Mouse (Mus musculus) midbrain, embryonic 13.5 days (tissue): ENCODE results near the gene Lrrc8e. TPM values are rescaled to one million over a fixed set of nuclear protein-coding genes. Genes with fewer than 3 reads are reported as not detected.

Source experiments
- ATAC-seq: fragments of 200-750 bp; cut with Nextera tagmentation; 2 replicates; pipeline ENCODE4 v1.8.0; 2017; ENCODE audit warnings: mild to moderate bottlenecking, moderate TSS enrichment, moderate library complexity
- H3K27ac ChIP-seq: fragments of 300-500 bp; sonication (generic); 2 replicates; pipeline ENCODE4 v1.5.1; 2015; ENCODE audit warnings: inconsistent platforms, mild to moderate bottlenecking, moderate library complexity
- H3K27me3 ChIP-seq: fragments of 300-500 bp; sonication (generic); 2 replicates; pipeline ENCODE4 v1.6.1; 2015; ENCODE audit warnings: mild to moderate bottlenecking, inconsistent platforms
- H3K36me3 ChIP-seq: fragments of 300-500 bp; sonication (generic); 2 replicates; pipeline ENCODE4 v1.6.1; 2015; ENCODE audit warnings: mild to moderate bottlenecking, inconsistent platforms
- H3K4me1 ChIP-seq: fragments of 300-500 bp; sonication (generic); replicated peaks from 2 replicates; pipeline ENCODE4 v1.6.1; 2015; ENCODE audit warnings: inconsistent platforms
- H3K4me2 ChIP-seq: fragments of 300-500 bp; sonication (generic); replicated peaks from 2 replicates; pipeline ENCODE4 v1.6.1; 2015; ENCODE audit warnings: moderate library complexity, mild to moderate bottlenecking, inconsistent platforms
- H3K4me3 ChIP-seq: fragments of 300-500 bp; sonication (generic); replicated peaks from 2 replicates; pipeline ENCODE4 v1.5.1; 2015; ENCODE audit warnings: mild to moderate bottlenecking, inconsistent platforms
- H3K9ac ChIP-seq: fragments of 300-500 bp; sonication (generic); replicated peaks from 2 replicates; pipeline ENCODE4 v1.6.1; 2015; ENCODE audit warnings: mild to moderate bottlenecking, inconsistent platforms
- H3K9me3 ChIP-seq: fragments of 300-500 bp; sonication (generic); 2 replicates; pipeline ENCODE4 v1.6.1; 2016; ENCODE audit warnings: mild to moderate bottlenecking, inconsistent platforms
- WGBS: fragments of 180-500 bp; shearing (Covaris S2); methylation state at CpG from one replicate; pipeline ENCODE4 v1.1.7; 2015; 5-methylcytosine and 5-hydroxymethylcytosine counted together
- polyA plus RNA-seq: library from polyadenylated mRNA; unstranded; fragments of >200 nt; fragmentation: Nextera tagmentation; extraction: Ambion mirVana; gene quantifications from 2 replicates; pipeline ENCODE4 v1.2.1, GENCODE M21; 2015

Gene Lrrc8e
- polyA plus RNA-seq, 1 experiment from 2014 or later: not detected

DNA sequence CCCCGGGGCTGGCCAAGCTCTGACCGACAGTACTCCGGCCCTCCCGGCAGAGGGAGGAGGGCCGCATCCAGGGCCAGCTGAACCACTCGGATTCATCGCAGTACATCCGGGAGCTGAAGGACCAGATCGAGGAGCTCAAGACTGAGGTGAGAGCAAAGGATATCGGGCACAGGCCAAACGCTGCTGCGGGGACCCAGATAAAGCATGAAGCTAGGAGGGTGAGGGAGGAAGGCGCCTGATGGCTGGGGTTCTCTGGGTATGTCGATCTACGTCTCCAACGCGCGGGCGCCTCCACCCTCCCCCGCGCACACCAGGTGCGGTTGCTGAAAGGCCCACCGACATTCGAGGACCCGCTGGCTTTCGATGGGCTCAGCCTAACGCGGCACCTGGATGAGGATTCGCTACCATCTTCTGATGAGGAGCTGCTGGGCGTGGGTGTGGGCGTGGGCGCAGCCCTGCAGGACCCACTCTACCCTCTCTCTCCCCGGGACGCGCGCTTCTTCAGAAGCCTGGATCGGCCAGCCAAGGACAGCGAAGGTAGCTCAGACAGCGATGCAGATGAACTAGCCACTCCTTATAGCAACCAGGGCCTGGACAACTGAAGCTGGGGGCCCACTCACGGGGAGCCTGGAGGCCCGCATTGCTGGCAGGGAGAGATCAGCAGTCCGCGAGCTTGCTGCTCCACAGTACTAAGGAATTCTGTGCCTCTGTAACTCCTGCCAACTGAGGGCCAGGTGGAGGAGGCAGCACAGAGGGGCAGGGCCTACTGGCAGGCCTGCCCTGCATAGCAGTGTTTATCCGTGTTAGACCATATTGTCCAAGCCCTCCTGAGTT lies 20.2 kb upstream of the Lrrc8e start:
- H3K27me3 ChIP-seq: peaks cover 41% of the 10 kb centered on the region
- peaks cover 44% of the 10 kb centered on the region for H3K4me1 ChIP-seq
- ATAC-seq: peak; percentile 5; the same call in 1 of the 2 replicates
- 10% methylated on average over 44 of the region's 44 CpGs for WGBS
- peak overlapping the region; percentile 26 for H3K4me2 ChIP-seq
- no peak overlapping the region for H3K4me3 ChIP-seq
- no peak overlapping the region for H3K27ac ChIP-seq
- H3K9me3 ChIP-seq: no peaks in the 10 kb centered on the region
- H3K36me3 ChIP-seq: peaks cover 94% of the 10 kb centered on the region
- peak overlapping the region; percentile 48; the same call in 1 of the 2 replicates for H3K9ac ChIP-seq

DNA sequence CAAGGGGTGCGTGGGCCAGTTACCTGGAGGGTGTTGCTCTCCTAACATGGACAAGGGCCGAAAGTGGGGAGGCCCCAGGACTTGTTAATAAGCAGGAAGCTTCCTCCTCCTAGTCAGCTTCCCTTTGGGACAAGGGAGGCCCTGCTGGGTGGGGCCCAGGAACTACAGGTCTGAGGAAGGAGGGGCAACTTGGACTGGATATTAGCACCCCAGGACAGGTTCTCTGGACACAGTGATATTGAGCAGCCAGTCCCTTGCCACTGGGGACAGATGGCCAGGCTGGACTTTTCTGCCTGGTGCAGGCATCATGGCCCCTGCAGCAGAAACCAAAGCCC lies 19.6 kb upstream of the Lrrc8e start:
- ATAC-seq: no peak
- Histone ChIP-seq H3K9me3 (no peaks in the 10 kb centered on the region), H3K4me1 (peaks cover 47% of the 10 kb centered on the region), H3K4me2 (no peak overlapping the region), H3K27ac (no peak overlapping the region), H3K9ac (peak overlapping the region; percentile 48; the same call in 1 of the 2 replicates), H3K4me3 (no peak overlapping the region), H3K36me3 (peaks cover 88% of the 10 kb centered on the region), H3K27me3 (peaks cover 41% of the 10 kb centered on the region)
- 63% methylated on average over 2 of the region's 2 CpGs for WGBS

DNA sequence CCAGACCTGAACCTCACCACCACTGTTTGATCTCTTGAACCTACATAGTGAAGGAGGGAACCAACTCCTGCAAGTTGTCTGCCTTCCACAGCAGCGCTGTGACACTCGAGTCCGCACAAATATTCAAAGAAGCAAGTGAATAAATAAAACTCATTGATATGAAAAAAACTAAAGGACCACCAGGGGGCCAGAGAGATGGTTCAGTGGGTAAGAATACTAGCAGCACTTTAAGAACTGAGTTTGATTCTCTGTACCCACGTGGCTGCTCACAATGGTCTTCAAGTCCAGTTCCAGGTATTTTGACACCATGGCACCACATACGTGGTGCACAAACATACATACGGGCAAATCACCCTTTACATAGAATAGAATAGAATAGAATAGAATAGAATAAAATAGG lies 15.5 kb upstream of the Lrrc8e start:
- WGBS: 75% methylated on average over 6 of the region's 6 CpGs
- H3K4me3 ChIP-seq: no peak overlapping the region
- H3K9me3 ChIP-seq: no peaks in the 10 kb centered on the region
- peaks cover 62% of the 10 kb centered on the region for H3K36me3 ChIP-seq
- no peak overlapping the region for H3K27ac ChIP-seq
- ATAC-seq: no peak
- peaks cover 76% of the 10 kb centered on the region for H3K4me1 ChIP-seq
- no peak overlapping the region for H3K9ac ChIP-seq
- H3K4me2 ChIP-seq: no peak overlapping the region; the same call in 1 of the 2 replicates
- peaks cover 13% of the 10 kb centered on the region for H3K27me3 ChIP-seq

GRCm38 (mm10) chr8:4212809-4213209 lies 13.8 kb upstream of the Lrrc8e start:
- peak overlapping the region; percentile 62 for H3K27ac ChIP-seq
- peak overlapping the region; percentile 64 for H3K4me3 ChIP-seq
- 3% methylated on average over 25 of the region's 25 CpGs for WGBS
- peaks cover 59% of the 10 kb centered on the region for H3K4me1 ChIP-seq
- H3K36me3 ChIP-seq: peaks cover 45% of the 10 kb centered on the region
- H3K4me2 ChIP-seq: peak overlapping the region; percentile 93
- peak overlapping the region; percentile 72 for H3K9ac ChIP-seq
- H3K27me3 ChIP-seq: no peaks in the 10 kb centered on the region
- no peaks in the 10 kb centered on the region for H3K9me3 ChIP-seq
- peak; percentile 2 for ATAC-seq

GRCm38 (mm10) chr8:4213210-4214005 lies 13.2 kb upstream of the Lrrc8e start:
- Histone ChIP-seq H3K4me1 (peaks cover 55% of the 10 kb centered on the region), H3K4me2 (peak overlapping the region; percentile 93), H3K36me3 (peaks cover 39% of the 10 kb centered on the region), H3K9ac (peak overlapping the region; percentile 72), H3K27me3 (no peaks in the 10 kb centered on the region), H3K4me3 (peak overlapping the region; percentile 64), H3K27ac (peak overlapping the region; percentile 62), H3K9me3 (no peaks in the 10 kb centered on the region)
- 5% methylated on average over 18 of the region's 18 CpGs for WGBS
- peak; percentile 5; the same call in 1 of the 2 replicates for ATAC-seq

GRCm38 (mm10) chr8:4214006-4214980 lies 12.3 kb upstream of the Lrrc8e start:
- H3K4me2 ChIP-seq: peak overlapping the region; percentile 93
- H3K4me1 ChIP-seq: peaks cover 53% of the 10 kb centered on the region
- peak overlapping the region; percentile 72; the same call in 1 of the 2 replicates for H3K9ac ChIP-seq
- 0 out of 2 replicates have a peak, but pooled peaks have one; percentile 5 for ATAC-seq
- WGBS: 12% methylated on average over 33 of the region's 33 CpGs
- peaks cover 30% of the 10 kb centered on the region for H3K36me3 ChIP-seq
- no peaks in the 10 kb centered on the region for H3K27me3 ChIP-seq
- H3K4me3 ChIP-seq: peak overlapping the region; percentile 64
- no peaks in the 10 kb centered on the region for H3K9me3 ChIP-seq
- H3K27ac ChIP-seq: peak overlapping the region; percentile 62; the same call in 1 of the 2 replicates

DNA sequence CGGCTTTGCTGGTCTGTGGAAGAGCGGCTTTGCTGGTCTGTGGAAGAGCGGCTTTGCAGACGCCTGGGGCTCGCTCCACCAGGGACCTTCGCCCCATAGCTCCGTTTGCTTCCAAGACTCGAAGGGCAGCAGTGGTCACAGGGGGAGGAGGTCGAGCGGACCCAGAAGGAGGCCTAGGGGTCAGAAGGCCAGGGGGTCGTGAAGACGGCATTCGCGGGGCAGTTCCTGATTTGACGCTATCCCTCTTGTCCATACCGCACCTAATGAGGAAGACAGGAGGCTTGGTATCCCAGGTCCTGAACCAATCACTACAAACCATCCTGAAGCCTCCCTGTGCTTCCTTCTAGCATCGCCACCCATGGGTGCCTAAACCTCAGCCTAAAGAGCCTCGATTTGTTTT lies 10.3 kb upstream of the Lrrc8e start:
- 4% methylated on average over 18 of the region's 18 CpGs for WGBS
- Histone ChIP-seq H3K27me3 (no peaks in the 10 kb centered on the region), H3K27ac (peak overlapping the region; percentile 97), H3K4me2 (peak overlapping the region; percentile 93), H3K9me3 (no peaks in the 10 kb centered on the region), H3K4me3 (peak overlapping the region; percentile 64), H3K4me1 (peaks cover 39% of the 10 kb centered on the region), H3K36me3 (0 out of 2 replicates have a peak, but pooled peaks cover 13% of the 10 kb centered on the region), H3K9ac (peak overlapping the region; percentile 90)
- no peak for ATAC-seq

DNA sequence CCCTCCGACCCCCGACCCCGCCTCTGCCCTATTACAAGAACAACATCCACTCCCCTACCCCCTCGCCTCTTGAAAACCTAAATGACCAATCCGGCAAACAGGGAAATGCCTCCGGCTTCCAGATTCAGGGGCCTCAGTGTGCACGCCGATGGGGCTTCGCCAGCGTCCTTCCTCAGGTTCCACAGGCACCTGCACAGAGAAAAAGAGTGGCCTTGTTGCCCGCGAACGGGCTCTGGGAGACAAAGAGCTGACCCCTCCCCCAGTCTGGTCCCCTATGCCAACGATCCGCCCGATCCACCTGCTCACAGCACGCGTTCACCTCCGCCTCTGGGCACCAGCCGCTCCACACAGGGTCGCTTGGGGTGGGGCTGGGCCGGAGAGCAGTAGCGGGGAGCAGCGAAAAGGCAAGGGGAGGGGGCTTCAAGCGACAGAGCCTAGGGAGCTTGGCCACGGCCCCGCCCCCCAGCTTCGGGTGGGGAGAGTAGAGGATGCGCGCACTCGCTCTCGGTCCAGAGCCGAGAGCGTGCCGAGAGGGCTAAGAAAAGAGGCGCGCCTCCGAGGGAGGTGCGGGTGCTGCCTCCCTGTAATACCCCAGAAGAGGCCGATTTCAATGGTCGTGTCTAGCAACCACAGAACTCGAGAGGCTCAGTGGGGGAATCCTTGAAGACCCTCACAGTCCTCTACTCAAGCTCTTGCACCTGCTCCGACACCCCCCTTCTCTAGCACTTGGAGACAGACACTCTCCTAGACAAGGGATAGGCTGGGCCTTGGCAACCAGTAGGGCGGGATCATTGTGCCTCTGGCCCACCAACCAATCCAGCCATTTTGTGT lies 9.6 kb upstream of the Lrrc8e start, which contains the start of gene Prr36:
Prr36 (minus strand) TSS at position 669 of the 831 bp plus-strand sequence.
- Histone ChIP-seq H3K36me3 (0 out of 2 replicates have a peak, but pooled peaks cover 13% of the 10 kb centered on the region), H3K27me3 (no peaks in the 10 kb centered on the region), H3K4me3 (peak within 1 kb of the TSS; percentile 64), H3K9me3 (no peaks in the 10 kb centered on the region), H3K4me2 (peak within 1 kb of the TSS; percentile 93), H3K4me1 (peaks cover 35% of the 10 kb centered on the region), H3K27ac (peak within 1 kb of the TSS; percentile 97), H3K9ac (peak within 1 kb of the TSS; percentile 90)
- WGBS: 1% methylated on average over 44 of the region's 44 CpGs
- ATAC-seq: peak; percentile 95

- Histone ChIP-seq H3K4me2 (no peak overlapping the region), H3K9ac (no peak overlapping the region), H3K27ac (no peak overlapping the region), H3K4me3 (no peak overlapping the region), H3K4me1 (peaks cover 15% of the 10 kb centered on the region), H3K36me3 (0 out of 2 replicates have a peak, but pooled peaks cover 7% of the 10 kb centered on the region), H3K9me3 (no peaks in the 10 kb centered on the region), H3K27me3 (no peaks in the 10 kb centered on the region)
- ATAC-seq: no peak
- 95% methylated on average over 3 of the region's 3 CpGs for WGBS
Measured at GRCm38 (mm10) chr8:4219617-4220016, 7.0 kb upstream of the Lrrc8e start.

GRCm38 (mm10) chr8:4222059-4222458 lies 4.6 kb upstream of the Lrrc8e start:
- H3K27me3 ChIP-seq: peaks cover 14% of the 10 kb centered on the region
- no peaks in the 10 kb centered on the region for H3K36me3 ChIP-seq
- H3K27ac ChIP-seq: no peak overlapping the region
- H3K4me2 ChIP-seq: no peak overlapping the region
- H3K9me3 ChIP-seq: no peaks in the 10 kb centered on the region
- no peak overlapping the region for H3K9ac ChIP-seq
- H3K4me3 ChIP-seq: no peak overlapping the region
- H3K4me1 ChIP-seq: peaks cover 5% of the 10 kb centered on the region; the same call in 1 of the 2 replicates
- ATAC-seq: no peak
